Comparison of ENCODE assay signal across 8 mouse cellular contexts in the genomic region with DNA sequence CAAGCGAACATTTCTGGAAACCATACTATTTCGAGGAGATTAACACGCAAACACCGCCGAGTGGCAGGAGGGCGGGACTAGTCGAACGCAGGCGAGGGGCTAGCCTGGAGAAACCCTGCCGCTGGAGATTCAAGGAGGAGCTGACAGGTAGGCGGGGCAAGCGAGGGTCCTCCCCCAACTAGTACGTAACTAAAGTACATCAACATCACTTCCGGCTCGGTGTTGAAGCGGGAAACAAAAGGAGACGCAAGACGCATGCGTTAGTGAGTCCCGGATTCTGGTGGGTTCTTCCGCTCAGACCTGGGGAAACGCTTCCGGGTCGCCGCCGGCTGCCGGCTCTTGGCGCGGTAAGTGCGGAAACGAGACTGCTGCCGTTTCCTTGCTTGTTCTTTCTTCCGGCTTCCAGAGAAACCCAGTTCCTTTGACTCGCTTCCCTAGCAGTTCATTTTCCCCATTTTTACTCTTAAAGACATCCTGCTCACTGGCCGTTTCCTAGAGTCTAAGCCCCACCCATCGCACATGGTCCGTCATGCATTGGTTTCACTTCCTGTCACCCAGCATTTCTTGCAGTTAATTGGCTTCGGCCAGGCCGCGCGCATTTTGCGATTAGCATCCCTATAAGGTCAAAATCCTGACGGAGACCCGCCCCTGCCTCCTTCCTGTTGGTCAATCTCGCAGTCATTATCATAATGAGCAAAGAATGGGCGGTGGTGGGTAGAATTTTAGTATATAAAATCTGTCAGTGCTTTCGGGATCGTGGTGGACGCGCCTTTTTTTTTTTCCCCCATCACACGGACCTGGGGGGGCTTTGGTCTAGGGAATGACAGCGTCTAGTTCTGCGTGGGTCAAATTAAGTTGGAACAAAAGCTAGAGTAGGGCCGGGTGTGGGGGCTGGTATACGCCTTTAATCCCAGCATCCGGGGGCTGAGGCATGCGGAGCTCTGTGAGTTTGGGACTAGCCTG. TPM values are rescaled to one million over a fixed set of nuclear protein-coding genes. Genes with fewer than 3 reads are reported as not detected.
DNase-seq lines count a peak whose midpoint lies in the region; ATAC-seq lines count a peak whose summit lies in the region.

No protein-coding gene starts in this region.

- H3K4me1 ChIP-seq in heart, embryonic 14.5 days (ENCODE audit: control insufficient read depth in 2 of 2, insufficient read depth in 2 of 2, low read length in 2 of 2), result peaks cover 5 to 6% of the 10 kb centered on the region in 2 experiments; a peak in 3 of 4 replicates
- peaks cover 20% of the 10 kb centered on the region for H3K4me1 ChIP-seq in liver, embryonic 13.5 days (replicated peaks)
- H3K4me1 ChIP-seq in stomach, embryonic 16.5 days (ENCODE audit: control insufficient read depth, insufficient read depth, low read length), result peaks cover 5% of the 10 kb centered on the region; the same call in 1 of the 2 replicates

- under 1% methylated on average over 57 of the region's 57 CpGs for WGBS in heart, embryonic 14.5 days
- WGBS in liver, embryonic 13.5 days (ENCODE audit: insufficient replicate concordance), result under 1% methylated on average over 57 of the region's 57 CpGs
- WGBS in stomach, embryonic 16.5 days, result under 1% methylated on average over 57 of the region's 57 CpGs

- peak overlapping the region; percentile 64 for H3K4me2 ChIP-seq in heart, embryonic 14.5 days (ENCODE audit: low read length)
- peak overlapping the region; percentile 83 for H3K4me2 ChIP-seq in liver, embryonic 13.5 days
- H3K4me2 ChIP-seq in stomach, embryonic 16.5 days (ENCODE audit: low read depth, low read length), result peak overlapping the region; percentile 75

- H3K27ac ChIP-seq in heart, embryonic 14.5 days (replicated peaks in 1 of 2; ENCODE audit: control insufficient read depth in 1 of 2, insufficient read depth in 1 of 2, low read depth in 2 of 2, low read length in 2 of 2), result peak overlapping the region; percentile 89 to 94
- H3K27ac ChIP-seq in liver, embryonic 13.5 days, result peak overlapping the region; percentile 89
- H3K27ac ChIP-seq in stomach, embryonic 16.5 days (ENCODE audit: low read length), result peak overlapping the region; percentile 94

- H3K27me3 ChIP-seq in heart, embryonic 14.5 days (ENCODE audit: control insufficient read depth, insufficient read depth, low read length), result no peaks in the 10 kb centered on the region
- H3K27me3 ChIP-seq in liver, embryonic 13.5 days, result no peaks in the 10 kb centered on the region
- no peaks in the 10 kb centered on the region for H3K27me3 ChIP-seq in stomach, embryonic 16.5 days (ENCODE audit: control insufficient read depth, insufficient read depth, low read length)

- peak overlapping the region; percentile 70 for H3K9ac ChIP-seq in heart, embryonic 14.5 days (ENCODE audit: low read length)
- H3K9ac ChIP-seq in liver, embryonic 13.5 days, result peak overlapping the region; percentile 82
- peak overlapping the region; percentile 76 for H3K9ac ChIP-seq in stomach, embryonic 16.5 days (ENCODE audit: low read length)

- peak; percentile 89 for ATAC-seq in CD4-positive, CD25-positive, alpha-beta regulatory T cell, adult 4 months
- ATAC-seq in heart, embryonic 14.5 days (ENCODE audit: insufficient number of reproducible peaks, insufficient read depth, low FRiP score, low read depth), result peak; percentile 97
- peak; percentile 97 for ATAC-seq in liver, embryonic 13.5 days (ENCODE audit: low read depth)
- ATAC-seq in stomach, embryonic 16.5 days (ENCODE audit: insufficient read depth, low FRiP score), result peak; percentile 98

- H3K9me3 ChIP-seq in heart, embryonic 14.5 days (ENCODE audit: control insufficient read depth, low read length), result no peaks in the 10 kb centered on the region
- H3K9me3 ChIP-seq in liver, embryonic 13.5 days (replicated peaks), result no peaks in the 10 kb centered on the region
- no peaks in the 10 kb centered on the region for H3K9me3 ChIP-seq in stomach, embryonic 16.5 days (replicated peaks; ENCODE audit: control insufficient read depth, low read length)

- DNase-seq in c-Kit-negative CD71-positive TER-119-positive erythroid progenitor cells, embryonic 14.5 days (ENCODE audit: low read depth, low spot score), result peak; percentile 98
- DNase-seq in fibroblast of lung, adult 2 months (ENCODE audit: low read depth), result peak; percentile 97
- peak; percentile 98 for DNase-seq in kidney, postnatal 14 days
- DNase-seq in liver, embryonic 13.5 days, result peak; percentile 98
- DNase-seq in neural tube, embryonic 10.5 days (ENCODE audit: extremely low spot score, low spot score), result peak; percentile 95

- H3K36me3 ChIP-seq in heart, embryonic 14.5 days (ENCODE audit: control insufficient read depth, insufficient read depth, low read length), result peaks cover 13% of the 10 kb centered on the region; the same call in 1 of the 2 replicates
- H3K36me3 ChIP-seq in liver, embryonic 13.5 days, result peaks cover 28% of the 10 kb centered on the region
- H3K36me3 ChIP-seq in stomach, embryonic 16.5 days (ENCODE audit: control insufficient read depth, insufficient read depth, low read length), result no peaks in the 10 kb centered on the region

- H3K4me3 ChIP-seq in heart, embryonic 14.5 days (ENCODE audit: control insufficient read depth in 1 of 2, insufficient read depth in 1 of 2, low read depth in 1 of 2, low read length in 2 of 2), result peak overlapping the region; percentile 64 to 94
- H3K4me3 ChIP-seq in liver, embryonic 13.5 days (replicated peaks), result peak overlapping the region; percentile 67
- peak overlapping the region; percentile 68 for H3K4me3 ChIP-seq in stomach, embryonic 16.5 days (replicated peaks; ENCODE audit: low read length)

RNA-seq across cellular contexts. Expression of gene Lamtor1, which starts 9.3 kb away (rescaled TPM):
- 100 to 1,000 TPM; 104 to 141 TPM for polyA plus RNA-seq in CD4-positive, CD25-positive, alpha-beta regulatory T cell, adult 4 months (2017; shearing (Covaris generic))
- polyA plus RNA-seq in heart, embryonic 14.5 days (2014; fragmentation: Nextera tagmentation; extraction: Ambion mirVana), result 142 and 146 TPM in 2 replicates
- 75.2 and 76.5 TPM in 2 replicates for polyA plus RNA-seq in liver, embryonic 13.5 days (2015; fragmentation: Nextera tagmentation; extraction: Ambion mirVana)
- polyA plus RNA-seq in stomach, embryonic 16.5 days (2015; fragmentation: Nextera tagmentation; extraction: Ambion mirVana), result 147 and 149 TPM in 2 replicates

RNA-seq across cellular contexts. Expression of gene Tomt, which starts 9.8 kb away (rescaled TPM):
- not detected for polyA plus RNA-seq in CD4-positive, CD25-positive, alpha-beta regulatory T cell, adult 4 months (2017; shearing (Covaris generic))
- polyA plus RNA-seq in heart, embryonic 14.5 days (2014; fragmentation: Nextera tagmentation; extraction: Ambion mirVana), result 0.12 and 0.14 TPM in 2 replicates
- 0.15 and 0.21 TPM in 2 replicates for polyA plus RNA-seq in liver, embryonic 13.5 days (2015; fragmentation: Nextera tagmentation; extraction: Ambion mirVana)
- 0.21 and 1.2 TPM in 2 replicates for polyA plus RNA-seq in stomach, embryonic 16.5 days (2015; fragmentation: Nextera tagmentation; extraction: Ambion mirVana)

RNA-seq across cellular contexts. Expression of gene Folr1, which starts 25.8 kb away (rescaled TPM):
- not detected for polyA plus RNA-seq in CD4-positive, CD25-positive, alpha-beta regulatory T cell, adult 4 months (2017; shearing (Covaris generic))
- 5.0 and 6.5 TPM in 2 replicates for polyA plus RNA-seq in heart, embryonic 14.5 days (2014; fragmentation: Nextera tagmentation; extraction: Ambion mirVana)
- polyA plus RNA-seq in liver, embryonic 13.5 days (2015; fragmentation: Nextera tagmentation; extraction: Ambion mirVana), result 0.38 and 0.41 TPM in 2 replicates
- 9.2 and 14.3 TPM in 2 replicates for polyA plus RNA-seq in stomach, embryonic 16.5 days (2015; fragmentation: Nextera tagmentation; extraction: Ambion mirVana)

RNA-seq across cellular contexts. Expression of gene Anapc15, which starts 32.9 kb away (rescaled TPM):
- polyA plus RNA-seq in CD4-positive, CD25-positive, alpha-beta regulatory T cell, adult 4 months (2017; shearing (Covaris generic)), result 10 to 100 TPM; 43.2 to 66.9 TPM
- polyA plus RNA-seq in heart, embryonic 14.5 days (2014; fragmentation: Nextera tagmentation; extraction: Ambion mirVana), result 52.0 and 53.2 TPM in 2 replicates
- polyA plus RNA-seq in liver, embryonic 13.5 days (2015; fragmentation: Nextera tagmentation; extraction: Ambion mirVana), result 66.2 and 71.8 TPM in 2 replicates
- polyA plus RNA-seq in stomach, embryonic 16.5 days (2015; fragmentation: Nextera tagmentation; extraction: Ambion mirVana), result 55.9 and 57.7 TPM in 2 replicates

RNA-seq across cellular contexts. Expression of gene Lrrc51, which starts 37.3 kb away (rescaled TPM):
- polyA plus RNA-seq in CD4-positive, CD25-positive, alpha-beta regulatory T cell, adult 4 months (2017; shearing (Covaris generic)), result 1 to 10 TPM; 4.8 to 6.1 TPM
- 3.9 and 5.0 TPM in 2 replicates for polyA plus RNA-seq in heart, embryonic 14.5 days (2014; fragmentation: Nextera tagmentation; extraction: Ambion mirVana)
- 2.1 TPM in 2 replicates for polyA plus RNA-seq in liver, embryonic 13.5 days (2015; fragmentation: Nextera tagmentation; extraction: Ambion mirVana)
- 10.3 and 11.5 TPM in 2 replicates for polyA plus RNA-seq in stomach, embryonic 16.5 days (2015; fragmentation: Nextera tagmentation; extraction: Ambion mirVana)

Comparison
In these comparisons a context has a peak if more than half of its experiments do, and no peak if none do; other contexts are left out.
1. Peak in every context shown above with its lines: DNase-seq, ATAC-seq, H3K4me3 ChIP-seq and H3K27ac ChIP-seq.